Mouse (Mus musculus) ovary, postnatal 10 days (tissue): ENCODE measurements around the gene Gsta3.
"Not testable (repeated sequence)": the region's sequence is repeated elsewhere in the genome, so short reads cannot be mapped to it uniquely, and the experiment has no call there.

Source experiments
- DNase-seq: peaks from one replicate; pipeline ENCODE4 v3.0.0; 2022; ENCODE audit warnings: low spot score

Gsta3 gene

DNA sequence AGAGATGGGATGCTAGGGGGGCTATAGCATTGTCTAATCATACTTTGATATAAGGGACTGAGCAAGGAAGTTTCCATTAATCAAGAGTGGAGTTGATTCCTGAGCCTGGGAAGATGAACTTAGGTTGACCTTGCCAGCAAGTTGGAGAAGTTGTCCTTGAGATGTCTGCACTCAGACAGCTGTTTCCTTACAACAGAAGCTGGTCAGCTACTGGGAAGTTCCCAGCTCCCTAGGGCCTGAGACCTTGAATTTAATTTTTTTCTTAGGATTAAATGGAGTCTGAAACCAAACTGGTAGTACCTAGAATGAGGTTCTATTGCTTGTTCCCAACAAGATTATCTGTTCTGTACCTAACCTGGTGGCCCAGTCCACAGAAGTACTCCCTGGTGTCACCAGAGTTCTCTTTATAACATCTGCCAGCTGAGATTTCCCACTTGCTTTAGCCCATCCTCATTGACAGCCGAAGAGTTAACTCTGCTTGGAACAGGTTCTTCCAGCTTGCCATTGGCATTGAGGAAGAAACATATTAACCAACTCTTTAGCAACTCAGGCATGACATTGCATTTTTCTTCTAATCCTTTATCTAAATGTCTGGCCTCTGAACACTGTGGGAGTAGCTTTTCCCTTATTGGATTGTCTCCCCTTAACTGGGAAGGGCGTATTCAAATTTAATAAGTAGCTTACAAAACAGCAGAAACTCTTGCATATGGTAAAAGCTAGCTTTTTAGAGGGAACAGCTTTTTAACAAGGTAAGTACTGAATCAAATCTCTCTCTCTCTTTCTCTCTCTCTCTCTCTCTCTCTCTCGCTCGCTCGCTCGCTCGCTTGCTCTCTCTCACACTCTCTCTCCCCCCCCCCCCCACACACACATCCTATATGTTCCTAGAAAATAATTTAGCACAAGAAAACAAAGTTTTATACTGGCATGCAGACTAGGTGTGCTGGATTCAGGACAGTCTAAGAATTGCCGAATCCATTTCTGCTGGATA, at the start of gene Gsta3:
Gene Gsta3 (plus strand): TSS at position 679 of the 988 bp plus-strand sequence.
- DNase-seq, result no peak

- no peak for DNase-seq
Measured at GRCm38 (mm10) chr1:21206241-21206640, 34.1 kb upstream of the Gsta3 start.

DNA sequence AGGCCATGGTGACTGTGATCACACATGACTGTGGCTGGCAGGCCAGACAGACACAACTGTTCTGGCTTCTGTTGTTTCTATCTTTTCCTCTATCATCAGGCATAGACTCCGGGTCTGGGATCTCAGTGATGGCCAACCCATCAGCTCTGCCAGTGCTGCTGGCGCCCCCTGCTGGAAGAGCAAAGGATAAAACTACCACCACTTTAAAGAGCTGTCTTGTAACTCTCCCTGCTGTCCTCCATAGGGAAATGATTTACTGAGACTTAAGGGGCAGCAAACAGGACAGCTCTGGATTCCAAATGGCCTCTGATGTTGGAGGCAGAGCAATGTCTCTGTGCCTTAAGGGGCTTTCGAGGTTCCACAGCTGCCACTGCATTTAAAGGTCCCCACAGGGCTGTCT, 26.9 kb upstream of the Gsta3 start:
- DNase-seq, result not testable (repeated sequence)

- DNase-seq, result not testable (repeated sequence)
Measured at GRCm38 (mm10) chr1:21213991-21214692, 26.2 kb upstream of the Gsta3 start.

- peak; percentile 83 for DNase-seq
Measured at GRCm38 (mm10) chr1:21218489-21218919, 21.9 kb upstream of the Gsta3 start, which contains the start of gene Tmem14a. Gene Tmem14a, plus strand, starts transcription at chr1:21218575.

DNA sequence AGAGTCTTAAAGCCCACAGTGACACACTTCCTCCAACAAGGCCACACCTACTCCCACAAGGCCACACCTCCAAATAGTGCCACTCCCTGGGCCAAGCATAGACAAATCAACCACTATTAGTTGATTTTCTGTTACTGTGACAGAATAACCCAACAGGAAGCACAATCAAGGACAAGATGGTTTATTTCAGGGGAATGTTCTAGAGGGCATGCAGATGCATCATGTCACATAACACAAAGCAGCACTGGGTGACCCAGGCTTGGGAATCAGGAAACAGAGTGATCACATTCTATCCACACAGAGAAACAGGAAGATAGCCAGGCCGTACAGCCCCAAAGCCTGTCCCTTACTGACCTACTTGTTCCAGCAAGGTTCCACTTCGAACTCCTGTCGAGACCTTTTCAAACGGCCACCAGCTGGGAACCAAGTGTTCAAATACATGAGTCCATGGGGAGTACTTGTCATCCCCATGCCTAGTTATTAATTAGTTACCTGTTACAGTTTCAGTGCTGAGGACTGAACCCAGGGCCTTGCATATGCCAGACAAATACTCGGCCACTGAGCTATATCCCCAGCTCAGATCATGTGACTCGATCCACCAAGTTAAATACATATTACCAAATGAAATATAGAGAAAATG, 12.5 kb upstream of the Gsta3 start:
- no peak for DNase-seq

DNA sequence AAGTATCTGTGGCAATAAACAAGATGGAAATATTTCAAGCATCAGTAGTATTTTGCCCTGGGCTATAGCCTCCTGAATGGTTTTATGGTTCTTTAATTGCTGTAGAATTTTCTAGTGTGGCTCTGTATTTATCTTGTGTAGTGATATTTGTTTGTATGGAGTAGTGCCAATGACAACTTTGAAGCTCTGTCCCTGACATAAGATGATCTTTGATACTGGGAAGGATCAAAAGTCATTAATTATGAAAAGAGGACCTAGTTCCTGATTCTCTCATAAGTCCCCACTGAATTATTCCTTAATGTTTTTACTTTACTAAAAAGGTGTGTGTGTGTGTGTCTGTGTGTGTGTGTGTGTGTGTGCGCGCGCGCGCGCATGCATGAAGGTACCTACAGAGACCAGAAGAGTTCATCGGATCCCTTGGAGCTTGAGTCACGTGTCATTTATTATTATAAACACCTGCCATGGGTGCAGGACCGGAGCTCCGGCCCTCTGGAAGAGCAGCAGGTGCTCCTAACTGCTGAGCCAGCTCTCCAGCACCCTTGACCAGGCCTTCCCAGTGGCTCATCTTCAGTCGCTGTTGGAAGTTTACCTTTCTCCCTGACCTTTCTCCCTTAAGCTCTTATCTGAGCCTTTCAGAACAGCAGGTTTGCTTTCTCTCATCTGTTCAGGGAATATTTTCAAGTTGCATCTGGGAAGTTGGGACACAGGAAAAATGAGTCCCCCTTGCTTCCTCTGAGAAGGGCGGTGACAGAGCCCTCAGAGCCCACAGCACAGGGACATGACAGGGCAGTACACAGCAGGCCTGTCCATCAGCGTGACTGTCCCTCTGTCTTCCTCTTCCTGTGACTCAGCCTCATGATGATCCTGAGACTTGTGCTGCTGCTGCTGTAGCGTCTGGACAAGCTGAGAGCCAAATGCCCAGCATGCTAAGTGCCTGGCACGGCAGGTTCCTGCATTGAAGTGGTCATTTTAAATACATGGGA, 11.4 kb upstream of the Gsta3 start:
- not testable (repeated sequence) for DNase-seq

- no peak for DNase-seq
Measured at GRCm38 (mm10) chr1:21230376-21230775, 10.0 kb upstream of the Gsta3 start.

DNA sequence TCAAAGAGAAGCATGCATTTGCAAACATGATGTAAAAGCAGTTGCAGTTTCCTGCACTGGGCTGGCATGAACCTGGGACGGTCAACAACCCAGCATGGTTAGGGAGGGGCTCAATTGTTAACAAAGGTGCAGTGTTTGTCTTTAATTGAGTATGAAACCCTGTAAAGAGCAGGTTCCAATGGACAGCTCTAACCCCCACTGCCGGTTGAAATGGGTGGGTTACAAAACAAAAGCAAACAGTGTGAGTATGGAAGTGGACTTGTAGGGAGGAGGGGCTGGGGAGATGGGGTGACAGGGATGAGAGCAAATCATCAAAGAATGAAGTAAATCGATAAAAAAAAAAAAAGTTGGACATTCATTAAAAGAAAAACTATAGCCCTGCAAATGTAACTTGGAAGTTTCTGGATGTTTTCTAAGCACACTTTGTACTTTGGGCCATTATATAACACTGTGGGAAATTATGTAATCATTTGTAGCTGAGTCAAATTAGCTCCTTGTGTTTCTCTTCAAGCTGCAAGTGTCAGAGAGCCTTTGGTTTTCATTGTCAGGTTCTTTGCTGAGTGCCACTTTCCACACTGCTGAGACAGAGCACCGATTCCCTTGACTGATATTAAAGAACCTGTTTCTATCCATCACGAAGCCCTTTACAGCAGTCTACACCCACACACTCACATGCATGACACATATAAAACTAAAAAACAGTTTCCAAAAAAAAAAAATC, 8.5 kb upstream of the Gsta3 start:
- DNase-seq, result no peak

DNA sequence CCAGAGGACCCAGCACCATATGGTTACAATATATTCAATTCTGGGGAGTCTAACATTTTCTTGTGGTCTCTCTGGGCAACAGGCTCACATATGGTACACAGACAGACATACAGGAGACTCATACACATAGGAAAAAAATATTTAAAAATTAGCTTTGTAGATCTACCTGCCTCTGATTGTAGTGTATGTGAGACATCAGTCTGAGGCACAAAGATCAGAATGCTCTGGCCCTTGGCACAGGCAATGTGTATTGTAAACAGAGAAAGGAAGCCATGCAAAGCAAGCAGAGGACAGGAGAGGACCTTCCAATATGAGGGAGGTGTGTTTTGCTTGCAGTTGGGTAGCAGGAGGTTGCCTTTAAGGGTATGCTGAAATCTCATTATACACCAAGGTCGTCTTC, 7.9 kb upstream of the Gsta3 start:
- DNase-seq, result no peak

- no peak for DNase-seq
Measured at GRCm38 (mm10) chr1:21235359-21235758, 5.0 kb upstream of the Gsta3 start.

DNA sequence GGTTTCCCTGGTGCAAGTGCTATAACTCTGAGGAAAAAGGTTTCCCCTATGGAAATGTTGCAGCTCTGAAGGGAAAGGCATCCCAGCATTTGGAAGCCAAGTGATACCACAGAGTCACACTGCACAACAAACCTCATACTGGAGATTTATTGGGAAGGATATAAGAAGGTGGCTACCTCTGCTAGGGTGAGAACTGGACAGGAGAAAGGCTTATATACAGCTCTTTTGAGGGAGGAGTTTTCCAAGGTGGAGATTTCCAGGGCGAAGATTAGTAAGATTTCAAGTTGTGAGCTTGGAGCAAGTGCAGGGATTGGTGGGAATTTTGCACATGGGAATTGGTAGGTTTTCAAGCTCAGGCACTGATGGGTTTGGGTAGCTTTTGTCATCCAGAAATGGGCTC, 707 bp downstream of the Gsta3 start:
- DNase-seq, result no peak

DNA sequence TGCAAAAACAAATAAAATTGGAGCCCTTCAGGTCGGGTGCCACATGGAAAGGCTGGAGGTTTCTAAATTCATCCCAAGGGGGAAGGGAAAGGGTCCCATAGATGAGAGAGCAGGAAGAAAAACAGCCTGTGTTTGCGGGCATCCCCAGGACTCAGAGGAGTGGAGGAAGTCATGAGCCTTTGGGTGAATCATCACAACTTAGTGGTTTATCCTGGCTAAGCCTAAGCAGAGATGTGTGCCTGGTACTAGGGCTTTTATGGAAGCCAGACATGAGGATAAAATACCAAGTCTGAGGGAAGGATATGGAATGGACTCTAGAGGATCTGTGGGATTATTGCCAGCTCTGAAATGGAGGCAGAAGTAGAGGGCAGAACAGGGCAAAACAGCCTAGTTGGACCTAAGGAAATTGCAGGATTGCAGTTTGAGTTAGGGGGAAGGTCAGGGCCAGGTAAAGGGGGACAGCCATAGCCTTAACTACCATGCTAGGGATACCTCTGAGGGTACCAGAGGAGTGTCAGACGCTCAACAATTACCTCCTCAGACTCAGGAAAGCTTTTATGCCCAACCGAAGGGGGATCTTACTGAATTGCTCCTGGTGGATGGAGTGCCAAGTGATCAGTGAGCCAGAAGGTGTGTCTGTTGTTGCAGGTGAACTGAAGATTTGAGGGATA, 4.0 kb downstream of the Gsta3 start:
- no peak for DNase-seq

GRCm38 (mm10) chr1:21246136-21246535, 5.7 kb downstream of the Gsta3 start:
- no peak for DNase-seq

- DNase-seq, result no peak
Measured at GRCm38 (mm10) chr1:21247896-21248295, 7.5 kb downstream of the Gsta3 start.

DNA sequence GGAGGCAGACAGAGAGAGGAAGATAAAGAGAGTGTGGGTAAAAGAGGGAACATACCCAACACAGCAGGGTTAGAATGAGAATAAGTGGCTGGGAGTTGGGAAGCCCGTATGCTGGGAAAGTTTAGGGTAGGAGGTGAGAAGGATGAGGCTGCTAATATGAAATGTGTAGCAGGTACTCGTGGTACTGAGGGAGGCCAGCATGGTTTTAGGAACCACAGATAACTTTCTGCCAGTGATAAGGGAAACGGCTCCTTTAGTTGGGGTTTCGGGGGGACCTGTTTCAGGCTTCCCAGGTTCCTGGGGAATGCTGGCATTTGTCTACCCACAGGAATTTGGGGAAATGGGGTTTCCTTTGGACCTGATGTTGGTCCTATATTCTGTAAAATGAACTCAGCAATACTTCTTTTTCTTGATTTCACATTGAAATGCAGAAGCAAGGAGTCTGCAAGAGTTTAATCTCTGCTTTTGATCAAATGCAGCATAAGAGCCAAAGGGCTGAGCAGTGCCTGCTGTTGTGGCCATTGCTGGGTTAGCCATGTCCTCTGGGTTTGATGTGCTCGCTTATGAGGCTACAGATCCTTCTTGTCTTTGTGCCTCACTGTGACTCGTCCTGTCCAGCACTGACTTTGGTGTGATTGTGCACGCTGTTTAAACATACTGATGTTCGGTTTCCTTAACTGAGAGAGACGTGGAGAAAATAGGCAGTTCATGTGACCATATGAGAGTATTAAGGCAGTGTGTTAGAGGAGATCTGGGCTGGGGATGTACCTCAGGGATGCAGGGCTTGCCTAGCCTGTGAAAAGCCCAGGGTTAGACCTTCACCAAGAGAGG, 8.4 kb downstream of the Gsta3 start:
- DNase-seq, result no peak

GRCm38 (mm10) chr1:21251661-21252060, 11.3 kb downstream of the Gsta3 start:
- DNase-seq, result no peak

DNA sequence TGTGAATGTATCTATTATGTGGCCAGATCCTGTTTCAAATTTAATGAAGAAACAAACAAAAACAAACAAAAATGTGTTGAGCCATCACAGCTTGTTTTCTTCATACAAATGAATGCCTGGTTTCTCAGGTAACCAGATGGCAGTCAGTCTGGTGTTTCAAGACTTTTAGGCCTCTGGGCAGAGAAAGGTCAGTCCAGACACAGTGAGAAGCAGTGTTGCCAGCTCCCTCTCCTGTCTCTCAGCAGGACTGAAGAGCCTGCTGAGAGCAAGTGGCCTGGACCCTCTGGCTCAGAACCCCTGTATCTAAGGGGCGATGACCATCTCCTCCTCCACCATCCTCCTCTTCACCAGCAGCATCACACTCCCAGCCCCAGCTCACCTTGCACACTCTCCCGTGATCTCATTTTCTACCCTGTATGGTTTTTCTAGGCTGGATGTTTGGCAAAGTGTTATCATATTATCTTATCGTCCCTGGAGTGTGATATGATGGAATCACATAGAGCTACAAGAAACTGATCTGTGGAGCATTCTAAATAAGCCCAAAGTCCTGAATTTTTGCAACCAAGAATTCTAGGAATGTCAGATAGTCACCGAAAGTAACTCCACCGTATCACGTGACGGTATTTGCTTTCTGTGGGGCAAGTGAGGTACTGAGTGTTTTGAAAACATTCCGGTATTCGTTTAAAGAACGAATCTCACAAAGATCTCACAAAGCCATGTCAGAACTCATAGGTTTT, 12.3 kb downstream of the Gsta3 start:
- DNase-seq, result no peak
